Mouse (Mus musculus) G1E (cell line): ENCODE data around the gene Dgat2. TPM values are rescaled to one million over a fixed set of nuclear protein-coding genes. Genes with fewer than 3 reads are reported as not detected.

Source experiments
- ATAC-seq: 2 replicates; pipeline ENCODE4 v1.8.0; 2016; ENCODE audit warnings: mild to moderate bottlenecking; ENCODE audit not compliant: insufficient number of reproducible peaks, poor library complexity, low FRiP score, severe bottlenecking; ENCODE audit errors: extremely low read depth
- DNase-seq: peaks from one replicate; pipeline ENCODE4 v3.0.0; 2012; ENCODE audit warnings: low spot score
- H3K27me3 ChIP-seq: 2 replicates; pipeline ENCODE4 v1.6.1; 2012; ENCODE audit warnings: mild to moderate bottlenecking, low read length, inconsistent platforms; ENCODE audit not compliant: insufficient read depth
- H3K36me3 ChIP-seq: replicated peaks from 2 replicates; pipeline ENCODE3; 2012; ENCODE audit warnings: mild to moderate bottlenecking, inconsistent platforms
- H3K4me1 ChIP-seq: 2 replicates; pipeline ENCODE4 v1.6.1; 2012; ENCODE audit warnings: low read depth, low read length, inconsistent platforms, mixed read lengths; ENCODE audit not compliant: insufficient read depth
- H3K4me3 ChIP-seq: 2 replicates; pipeline ENCODE4 v1.5.1; 2012; ENCODE audit warnings: low read depth, mild to moderate bottlenecking, inconsistent platforms, low read length, moderate library complexity, mixed read lengths
- H3K9me3 ChIP-seq: replicated peaks from 2 replicates; pipeline ENCODE4 v1.6.1; 2012; ENCODE audit warnings: inconsistent platforms
- CTCF ChIP-seq: IDR thresholded peaks from 2 replicates; pipeline ENCODE4 v1.5.1; 2012; ENCODE audit warnings: low read depth, low read length, inconsistent platforms, mixed read lengths
- GATA1 ChIP-seq: IDR thresholded peaks from 2 replicates; pipeline ENCODE4 v1.6.1; 2012; ENCODE audit warnings: borderline replicate concordance, low read length, inconsistent platforms, mixed read lengths
- GATA2 ChIP-seq: IDR thresholded peaks from 2 replicates; pipeline ENCODE4 v1.6.1; 2012; ENCODE audit warnings: low read depth, low read length, inconsistent platforms, borderline replicate concordance
- POLR2AphosphoS5 ChIP-seq: IDR thresholded peaks from 2 replicates; pipeline ENCODE4 v1.6.1; 2012; ENCODE audit warnings: low read depth, low read length, inconsistent platforms; ENCODE audit not compliant: insufficient replicate concordance
- TAL1 ChIP-seq: conservative IDR thresholded peaks from 2 replicates; pipeline ENCODE4 v1.6.1; 2012; ENCODE audit warnings: low read depth, low read length, inconsistent platforms, mixed read lengths
- polyA plus RNA-seq: library from polyadenylated mRNA; stranded (reverse); fragments of >175 nt; gene quantifications from 2 replicates; pipeline ENCODE4 v1.2.3, GENCODE M21; 2012
- total RNA-seq, 2 experiments: library from RNA; stranded (forward) in 1 of 2; stranded (reverse) in 1 of 2; fragments of 200-1000 nt in 1 of 2; fragments of >200 nt in 1 of 2; fragmentation: Nextera tagmentation in 1 of 2; gene quantifications; 2 replicates each; pipeline ENCODE4 v1.2.3; 2014 to 2017

The Dgat2 gene
- total and polyA plus RNA-seq, 3 experiments: 0.08 to 0.27 TPM; not detected in 1

GRCm38 (mm10) chr7:99170519-99170918 is 12.0 kb downstream of the Dgat2 start:
- no peak for ATAC-seq
- no peak for TF ChIP-seq POLR2AphosphoS5
- TF ChIP-seq GATA1: no peak
- Histone ChIP-seq H3K27me3 (peaks cover 34% of the 10 kb centered on the region), H3K4me3 (no peak overlapping the region), H3K36me3 (no peaks in the 10 kb centered on the region), H3K4me1 (no peaks in the 10 kb centered on the region), H3K9me3 (no peaks in the 10 kb centered on the region)
- DNase-seq: no peak

GRCm38 (mm10) chr7:99169717-99170403 is 12.7 kb downstream of the Dgat2 start:
- peaks cover 36% of the 10 kb centered on the region for H3K27me3 ChIP-seq
- H3K4me3 ChIP-seq: no peak overlapping the region
- H3K4me1 ChIP-seq: no peaks in the 10 kb centered on the region
- no peaks in the 10 kb centered on the region for H3K36me3 ChIP-seq
- TF ChIP-seq CTCF (no peak), TAL1 (no peak), GATA2 (no peak), POLR2AphosphoS5 (no peak), GATA1 (no peak)
- no peak for DNase-seq
- H3K9me3 ChIP-seq: no peaks in the 10 kb centered on the region
- no peak for ATAC-seq

GRCm38 (mm10) chr7:99168756-99169155 is 13.8 kb downstream of the Dgat2 start:
- Histone ChIP-seq H3K4me3 (no peak overlapping the region), H3K9me3 (no peaks in the 10 kb centered on the region), H3K4me1 (no peaks in the 10 kb centered on the region), H3K36me3 (no peaks in the 10 kb centered on the region), H3K27me3 (peaks cover 45% of the 10 kb centered on the region)
- no peak for TF ChIP-seq CTCF
- DNase-seq: no peak
- no peak for ATAC-seq

GRCm38 (mm10) chr7:99167939-99168338 is 14.6 kb downstream of the Dgat2 start:
- no peaks in the 10 kb centered on the region for H3K36me3 ChIP-seq
- peaks cover 53% of the 10 kb centered on the region for H3K27me3 ChIP-seq
- TF ChIP-seq TAL1: no peak
- no peak for TF ChIP-seq GATA2
- no peak for TF ChIP-seq POLR2AphosphoS5
- TF ChIP-seq GATA1: no peak
- no peak for TF ChIP-seq CTCF
- H3K4me3 ChIP-seq: no peak overlapping the region
- H3K9me3 ChIP-seq: no peaks in the 10 kb centered on the region
- DNase-seq: no peak
- H3K4me1 ChIP-seq: no peaks in the 10 kb centered on the region
- no peak for ATAC-seq

GRCm38 (mm10) chr7:99166159-99166558 is 16.4 kb downstream of the Dgat2 start:
- no peak for TF ChIP-seq GATA1
- TF ChIP-seq POLR2AphosphoS5: no peak
- no peak for TF ChIP-seq CTCF
- no peak for TF ChIP-seq TAL1
- TF ChIP-seq GATA2: no peak
- ATAC-seq (no peak), DNase-seq (no peak)
- Histone ChIP-seq H3K36me3 (no peaks in the 10 kb centered on the region), H3K27me3 (peaks cover 54% of the 10 kb centered on the region), H3K4me1 (peaks cover 6% of the 10 kb centered on the region), H3K4me3 (no peak overlapping the region), H3K9me3 (no peaks in the 10 kb centered on the region)

GRCm38 (mm10) chr7:99164873-99165410 is 17.6 kb downstream of the Dgat2 start:
- no peak for ATAC-seq
- DNase-seq: no peak
- no peaks in the 10 kb centered on the region for H3K36me3 ChIP-seq
- H3K9me3 ChIP-seq: no peaks in the 10 kb centered on the region
- TF ChIP-seq GATA2 (no peak), GATA1 (no peak), POLR2AphosphoS5 (no peak)
- H3K27me3 ChIP-seq: peaks cover 61% of the 10 kb centered on the region
- no peak overlapping the region for H3K4me3 ChIP-seq
- peaks cover 14% of the 10 kb centered on the region for H3K4me1 ChIP-seq

GRCm38 (mm10) chr7:99162462-99162861 is 20.1 kb downstream of the Dgat2 start:
- peaks cover 14% of the 10 kb centered on the region for H3K4me1 ChIP-seq
- peaks cover 63% of the 10 kb centered on the region for H3K27me3 ChIP-seq
- H3K9me3 ChIP-seq: no peaks in the 10 kb centered on the region
- no peak for TF ChIP-seq GATA1
- TF ChIP-seq TAL1: no peak
- TF ChIP-seq GATA2: no peak
- no peak for TF ChIP-seq CTCF
- no peak for TF ChIP-seq POLR2AphosphoS5
- no peaks in the 10 kb centered on the region for H3K36me3 ChIP-seq
- no peak for DNase-seq
- no peak for ATAC-seq
- no peak overlapping the region for H3K4me3 ChIP-seq
